Mouse (Mus musculus) 416B (cell line): ENCODE measurements around the gene Ppp6r3.

Source experiments
- DNase-seq: peaks from one replicate; pipeline ENCODE4 v3.0.0; 2011; ENCODE audit warnings: low read depth

The Ppp6r3 gene

GRCm38 (mm10) chr19:3576451-3577264, 1.1 kb upstream of the Ppp6r3 start:
- no peak for DNase-seq

DNA sequence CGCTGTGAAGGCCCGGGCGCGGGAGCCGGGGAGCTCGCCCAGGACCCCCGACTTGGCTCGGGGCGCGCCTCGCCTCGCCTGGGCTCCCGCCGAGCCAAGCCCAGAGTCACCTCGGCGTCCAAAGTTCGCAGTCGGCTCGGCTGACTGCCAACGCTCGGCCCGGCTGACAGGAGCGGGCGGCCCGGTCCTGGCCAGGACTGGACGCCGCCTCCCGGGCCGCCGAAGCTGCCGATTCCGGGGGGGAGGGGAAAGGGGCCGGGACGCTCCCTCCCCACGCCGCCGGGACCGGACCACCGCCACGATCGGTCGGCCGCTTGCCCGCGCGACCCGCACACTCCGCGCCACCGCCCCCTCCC, 295 bp downstream of the Ppp6r3 start:
- DNase-seq: no peak

GRCm38 (mm10) chr19:3574593-3575094, 905 bp downstream of the Ppp6r3 start:
- DNase-seq: peak; percentile 46

- no peak for DNase-seq
Observed at GRCm38 (mm10) chr19:3564309-3564708, 11.2 kb downstream of the Ppp6r3 start.

DNA sequence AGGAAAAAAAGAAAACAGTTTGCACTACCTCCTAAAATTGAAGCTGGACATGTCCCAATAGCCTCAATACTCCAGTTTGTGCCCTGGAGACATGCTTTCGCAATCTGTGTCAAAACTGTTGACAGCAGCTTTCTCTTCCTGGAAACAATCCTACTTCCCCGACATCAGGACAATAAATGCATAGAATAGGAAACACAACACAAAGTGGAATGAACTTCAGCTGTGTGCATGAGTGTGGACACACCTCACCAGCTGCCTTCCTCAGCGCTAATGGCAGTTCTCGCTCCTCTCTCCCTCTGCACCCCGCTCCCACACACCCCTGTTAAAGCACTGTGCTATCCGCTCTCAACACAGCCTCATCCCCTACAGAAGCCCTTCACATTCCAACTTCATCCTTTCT, 12.8 kb downstream of the Ppp6r3 start:
- DNase-seq: peak; percentile 51

DNA sequence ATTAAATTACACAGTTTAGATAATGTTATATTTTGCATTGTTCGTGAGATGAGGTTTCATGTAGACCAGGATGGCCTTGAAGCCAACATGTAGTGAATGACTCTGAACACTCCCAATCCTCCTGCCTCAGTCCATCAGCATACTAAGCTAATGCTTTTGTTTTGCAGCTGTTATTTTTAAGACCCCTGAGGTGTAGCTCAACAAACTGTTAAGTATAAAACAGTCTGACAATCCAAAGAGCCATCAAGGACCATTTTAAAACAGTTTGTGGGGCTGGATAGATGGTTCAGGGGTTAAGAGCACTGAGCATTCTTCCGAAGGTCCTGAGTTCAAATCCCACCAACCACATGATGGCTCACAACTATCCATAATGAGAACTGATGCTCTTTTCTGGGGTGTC, 13.3 kb downstream of the Ppp6r3 start:
- DNase-seq: no peak

DNA sequence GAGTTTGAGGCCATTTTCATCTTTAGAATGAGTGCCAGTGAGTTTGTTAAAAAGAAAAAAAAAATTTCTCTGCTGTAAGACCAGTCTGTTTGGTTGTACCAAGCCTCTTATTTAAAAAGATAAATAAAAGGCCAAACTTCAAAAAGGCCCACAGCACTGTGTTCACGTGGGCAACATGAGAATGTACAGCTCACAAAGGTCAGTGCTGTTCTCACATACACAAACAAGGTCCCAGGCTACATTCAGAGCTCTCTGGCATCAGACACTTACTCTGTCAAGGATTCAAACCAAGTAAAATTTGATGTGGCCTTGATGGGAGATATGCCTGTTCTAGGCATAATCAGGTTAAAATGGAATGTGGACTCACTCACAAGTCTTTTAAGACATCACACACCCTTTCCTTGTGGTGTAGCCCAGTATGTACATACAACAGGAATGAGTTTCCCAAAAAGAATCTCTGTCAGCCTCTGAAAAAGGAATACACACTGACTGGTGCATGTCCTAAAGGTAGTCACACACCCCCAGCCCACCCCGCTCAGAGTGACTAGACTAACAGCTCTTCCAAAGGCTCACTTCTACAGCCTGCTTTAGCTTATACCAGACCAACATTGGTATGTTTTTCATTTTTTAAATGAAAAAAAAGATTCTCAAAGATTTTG, 19.3 kb downstream of the Ppp6r3 start:
- DNase-seq: no peak

DNA sequence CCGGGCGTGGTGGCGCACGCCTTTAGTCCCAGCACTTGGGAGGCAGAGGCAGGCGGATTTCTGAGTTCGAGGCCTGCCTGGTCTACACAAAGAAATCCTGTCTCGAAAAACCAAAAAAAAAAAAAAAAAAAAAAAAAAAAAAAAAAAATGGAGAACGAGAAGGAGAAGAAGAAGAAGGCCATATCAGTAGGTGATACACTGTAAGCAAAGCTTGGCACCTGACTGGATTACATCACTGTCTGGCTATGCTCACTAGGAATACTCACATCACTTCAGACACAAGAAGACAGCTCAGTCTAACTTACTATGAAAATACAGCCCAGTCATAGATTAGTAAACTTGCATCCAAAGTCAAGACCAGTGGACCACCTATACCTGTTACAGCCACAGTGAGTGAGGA, 20.8 kb downstream of the Ppp6r3 start:
- no peak for DNase-seq

DNA sequence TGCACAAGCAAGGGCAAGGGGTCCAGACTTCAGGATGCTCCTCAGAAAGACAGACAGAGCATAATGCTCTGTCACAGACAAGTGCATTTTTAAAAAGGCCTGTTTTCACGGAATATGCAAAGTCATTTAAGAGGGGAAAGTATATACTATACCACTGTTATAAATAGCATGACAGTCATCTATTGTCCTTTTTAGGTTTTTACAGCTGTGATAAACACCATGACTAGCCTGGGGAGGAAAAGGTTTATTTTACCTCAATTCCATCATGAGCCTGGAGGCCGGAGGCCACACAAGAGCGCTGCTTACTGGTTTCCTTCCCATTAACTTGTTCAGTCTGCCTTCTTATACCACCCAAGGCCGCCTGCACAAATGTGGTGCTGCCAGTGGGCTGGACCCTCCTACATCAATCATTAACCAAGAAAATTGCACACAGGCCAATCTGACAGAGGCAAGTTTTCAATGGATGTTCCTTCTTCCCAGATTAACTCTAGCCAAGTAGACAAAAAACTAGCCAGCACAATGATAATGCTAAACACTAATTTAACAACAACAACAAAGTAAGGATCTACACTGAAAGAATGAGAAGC, 23.9 kb downstream of the Ppp6r3 start:
- peak; percentile 70 for DNase-seq

GRCm38 (mm10) chr19:3550101-3550500, 25.4 kb downstream of the Ppp6r3 start:
- no peak for DNase-seq

DNA sequence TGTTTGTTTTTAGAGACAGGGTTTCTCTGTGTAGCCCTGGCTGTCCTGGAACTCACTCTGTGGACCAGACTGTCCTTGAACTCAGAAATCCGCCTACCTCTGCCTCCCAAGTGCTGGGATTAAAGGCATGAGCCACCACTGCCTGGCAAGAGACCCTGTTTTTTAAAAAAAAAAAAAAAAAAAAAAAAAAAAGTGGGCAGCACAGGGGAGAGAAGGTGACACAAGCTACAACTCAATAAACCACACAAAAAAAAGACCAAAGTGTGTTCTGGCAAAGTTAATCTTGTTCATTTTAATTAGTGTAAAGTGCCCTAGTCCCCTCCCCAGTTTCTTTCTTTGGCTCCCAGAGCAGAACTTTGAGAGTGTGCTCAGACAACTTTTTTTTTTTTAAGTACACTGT, 26.3 kb downstream of the Ppp6r3 start:
- no peak for DNase-seq

GRCm38 (mm10) chr19:3548311-3548710, 27.2 kb downstream of the Ppp6r3 start:
- no peak for DNase-seq

DNA sequence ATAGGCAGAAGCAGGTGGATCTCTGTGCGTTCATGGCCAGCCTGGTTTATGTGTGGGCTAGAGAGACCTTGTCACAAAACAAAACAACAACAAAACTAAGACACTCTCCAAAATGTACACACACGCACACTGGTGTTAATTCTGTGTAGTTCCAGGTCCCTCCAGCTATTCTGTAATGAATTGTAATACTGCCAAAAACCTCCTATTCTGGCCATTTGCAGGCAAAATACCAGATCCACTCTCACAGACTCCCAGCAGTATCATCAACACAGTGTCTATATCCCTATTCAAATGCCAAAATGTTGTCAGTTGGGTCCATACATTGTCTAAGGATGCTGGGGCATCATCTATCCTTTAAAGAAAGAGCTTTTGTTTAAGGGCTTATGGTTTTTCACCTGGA, 30.6 kb downstream of the Ppp6r3 start:
- no peak for DNase-seq

DNA sequence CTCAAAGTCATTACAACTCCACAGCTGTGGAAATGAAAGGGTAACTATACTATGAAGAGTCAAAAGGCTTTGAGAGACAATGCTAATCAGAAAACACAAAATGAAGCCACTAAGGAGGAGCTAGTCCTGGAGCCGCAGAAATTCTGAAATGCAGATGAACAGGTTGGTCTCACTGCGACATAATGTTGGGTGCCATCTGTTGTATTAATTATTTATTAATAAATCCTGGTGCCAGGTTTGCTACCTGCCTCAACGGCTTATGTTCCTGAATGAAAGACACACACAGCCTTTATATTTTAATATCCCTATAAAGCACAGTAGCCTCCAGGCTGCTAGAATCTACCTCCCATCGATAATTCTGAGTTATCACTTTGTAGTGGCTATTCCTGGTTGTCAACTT, 33.0 kb downstream of the Ppp6r3 start:
- no peak for DNase-seq

DNA sequence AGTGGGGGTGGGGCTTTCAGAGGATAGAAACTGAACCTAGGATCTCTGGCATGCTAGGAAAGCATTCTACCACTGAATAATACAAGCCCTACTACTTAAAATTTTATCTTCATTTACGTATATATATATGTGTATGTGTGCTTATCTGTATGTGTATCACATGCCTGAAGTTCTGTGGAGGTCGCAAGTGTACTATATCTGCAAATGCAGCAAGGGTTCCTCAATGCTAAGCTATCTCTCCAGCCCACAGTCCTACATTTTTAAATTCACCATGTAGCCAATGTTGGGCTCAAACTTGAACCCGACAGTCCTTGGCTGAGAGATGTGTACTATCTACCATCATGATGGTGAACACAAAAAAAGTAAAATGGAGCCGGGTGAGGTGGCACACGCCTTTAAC, 34.6 kb downstream of the Ppp6r3 start:
- no peak for DNase-seq

DNA sequence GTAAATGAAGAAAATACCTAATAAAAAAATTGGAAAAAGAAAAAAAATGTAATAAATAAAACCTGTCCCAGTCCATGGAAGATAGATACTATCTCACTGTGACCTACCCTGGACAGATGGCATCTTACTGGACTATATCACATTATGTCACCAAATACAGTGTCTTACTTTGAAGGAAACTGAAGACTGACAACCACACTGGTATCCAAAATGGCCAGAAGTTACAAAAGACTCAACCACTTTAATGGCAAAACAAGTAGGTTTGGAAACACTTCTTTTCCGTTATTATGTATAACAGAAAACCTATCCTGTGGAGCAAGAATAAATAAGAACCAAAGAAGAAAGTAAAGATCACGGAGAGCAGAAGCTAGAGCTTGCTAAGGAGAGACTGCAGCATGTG, 35.3 kb downstream of the Ppp6r3 start:
- DNase-seq: peak; percentile 52

GRCm38 (mm10) chr19:3539456-3539855, 36.1 kb downstream of the Ppp6r3 start:
- DNase-seq: peak; percentile 24

GRCm38 (mm10) chr19:3537658-3538057, 37.9 kb downstream of the Ppp6r3 start:
- DNase-seq: peak; percentile 40

DNA sequence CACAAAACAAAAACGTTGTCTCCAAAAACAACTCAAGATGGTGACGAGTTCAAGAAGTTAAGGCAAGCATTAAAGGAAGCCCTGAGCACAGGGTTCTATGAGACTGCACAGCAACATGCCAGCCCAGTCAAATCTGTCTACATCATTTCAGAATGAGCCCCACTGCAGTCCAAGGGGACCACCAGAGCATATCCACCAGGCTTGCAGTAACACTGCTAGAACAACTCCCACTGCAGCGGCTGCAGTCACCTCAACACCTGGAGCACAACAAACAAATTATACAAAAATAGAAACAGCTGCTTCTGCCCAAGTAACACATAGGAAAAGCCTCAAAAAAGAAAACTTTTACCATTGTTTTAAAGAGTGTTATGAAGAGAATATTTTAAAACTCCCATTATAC, 40.6 kb downstream of the Ppp6r3 start:
- DNase-seq: no peak

- DNase-seq: peak; percentile 47
Observed at GRCm38 (mm10) chr19:3533266-3533966, 42.1 kb downstream of the Ppp6r3 start.

DNA sequence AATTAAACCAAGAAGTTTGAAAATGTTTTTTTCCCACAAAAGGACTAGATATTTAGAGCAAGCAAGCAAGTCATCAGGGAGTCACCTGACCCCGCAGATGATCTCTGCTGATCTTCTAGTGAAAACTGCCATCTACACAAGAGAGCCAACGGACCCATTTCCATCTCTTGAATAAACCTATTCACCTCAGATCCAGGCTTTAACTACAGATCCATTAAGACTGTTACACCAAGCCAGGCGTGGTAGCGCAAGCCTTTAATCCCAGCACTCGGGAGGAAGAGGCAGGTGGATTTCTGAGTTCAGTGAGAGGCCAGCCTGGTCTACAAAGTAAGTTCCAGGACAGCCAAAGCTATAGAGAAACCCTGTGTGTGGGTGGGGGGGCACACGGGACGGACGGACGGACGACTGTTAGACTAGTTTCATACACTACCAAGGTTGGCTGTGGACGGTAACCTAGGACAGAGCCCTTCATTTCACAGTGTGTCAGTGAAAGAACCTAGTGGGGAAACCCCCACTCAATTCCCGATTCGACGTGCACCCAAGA, 42.8 kb downstream of the Ppp6r3 start:
- DNase-seq: no peak

- DNase-seq: no peak
Observed at GRCm38 (mm10) chr19:3529781-3530180, 45.8 kb downstream of the Ppp6r3 start.
